Mouse (Mus musculus): ENCODE data around the gene Stx17.

Stx17 gene

GRCm38 (mm10) chr4:48160386-48160785 is 35.7 kb downstream of the Stx17 start:
- in situ Hi-C loops (cut with MboI; ENCODE audit: low sequenced_read_pairs): no loop called here

- in situ Hi-C loops (cut with MboI; ENCODE audit: low sequenced_read_pairs): no loop called here
These were observed 39.1 kb downstream of the Stx17 start for GRCm38 (mm10) chr4:48163851-48164250.

- in situ Hi-C loops (cut with MboI; ENCODE audit: low sequenced_read_pairs): no loop called here
These were observed 51.0 kb downstream of the Stx17 start for GRCm38 (mm10) chr4:48175666-48176065.

- in situ Hi-C loops (cut with MboI; ENCODE audit: low sequenced_read_pairs): no loop called here
These were observed 56.2 kb downstream of the Stx17 start for GRCm38 (mm10) chr4:48180922-48181321.

- in situ Hi-C loops (cut with MboI; ENCODE audit: low sequenced_read_pairs): no loop called here
These were observed 56.7 kb downstream of the Stx17 start for GRCm38 (mm10) chr4:48181366-48181765.

- in situ Hi-C loops (cut with MboI; ENCODE audit: low sequenced_read_pairs): no loop called here
These were observed 57.5 kb downstream of the Stx17 start for GRCm38 (mm10) chr4:48182115-48182806.

GRCm38 (mm10) chr4:48197925-48198324 is 73.2 kb downstream of the Stx17 start:
- in situ Hi-C loops (cut with MboI; ENCODE audit: low sequenced_read_pairs): no loop called here

- in situ Hi-C loops (cut with MboI; ENCODE audit: low sequenced_read_pairs): no loop called here
These were observed 73.7 kb downstream of the Stx17 start for GRCm38 (mm10) chr4:48198447-48198846.

- in situ Hi-C loops (cut with MboI; ENCODE audit: low sequenced_read_pairs): no loop called here
These were observed 78.8 kb downstream of the Stx17 start for GRCm38 (mm10) chr4:48203564-48203963.

- in situ Hi-C loops (cut with MboI; ENCODE audit: low sequenced_read_pairs): loop anchor here (10.0 kb wide), 1 partner anchor 160 kb away; no protein-coding TSS in a partner anchor
These were observed 100.5 kb downstream of the Stx17 start for GRCm38 (mm10) chr4:48225173-48225572.

- in situ Hi-C loops (cut with MboI; ENCODE audit: low sequenced_read_pairs): loop anchor here (10.0 kb wide), 1 partner anchor 159 kb away; no protein-coding TSS in a partner anchor
These were observed 100.9 kb downstream of the Stx17 start for GRCm38 (mm10) chr4:48225604-48226003.

GRCm38 (mm10) chr4:48226800-48227199 is 102.1 kb downstream of the Stx17 start:
- in situ Hi-C loops (cut with MboI; ENCODE audit: low sequenced_read_pairs): loop anchor here (10.0 kb wide), 1 partner anchor 158 kb away; no protein-coding TSS in a partner anchor
